Mouse (Mus musculus) urinary bladder, postnatal 25 days (tissue): ENCODE results near the gene Abcc4.
A peak's percentile ranks its signal among the peaks of the same experiment; 100 is the strongest.

Experiments used
- DNase-seq: peaks from one replicate; pipeline ENCODE4 v3.0.0; 2022; ENCODE audit warnings: low spot score

Gene Abcc4

DNA sequence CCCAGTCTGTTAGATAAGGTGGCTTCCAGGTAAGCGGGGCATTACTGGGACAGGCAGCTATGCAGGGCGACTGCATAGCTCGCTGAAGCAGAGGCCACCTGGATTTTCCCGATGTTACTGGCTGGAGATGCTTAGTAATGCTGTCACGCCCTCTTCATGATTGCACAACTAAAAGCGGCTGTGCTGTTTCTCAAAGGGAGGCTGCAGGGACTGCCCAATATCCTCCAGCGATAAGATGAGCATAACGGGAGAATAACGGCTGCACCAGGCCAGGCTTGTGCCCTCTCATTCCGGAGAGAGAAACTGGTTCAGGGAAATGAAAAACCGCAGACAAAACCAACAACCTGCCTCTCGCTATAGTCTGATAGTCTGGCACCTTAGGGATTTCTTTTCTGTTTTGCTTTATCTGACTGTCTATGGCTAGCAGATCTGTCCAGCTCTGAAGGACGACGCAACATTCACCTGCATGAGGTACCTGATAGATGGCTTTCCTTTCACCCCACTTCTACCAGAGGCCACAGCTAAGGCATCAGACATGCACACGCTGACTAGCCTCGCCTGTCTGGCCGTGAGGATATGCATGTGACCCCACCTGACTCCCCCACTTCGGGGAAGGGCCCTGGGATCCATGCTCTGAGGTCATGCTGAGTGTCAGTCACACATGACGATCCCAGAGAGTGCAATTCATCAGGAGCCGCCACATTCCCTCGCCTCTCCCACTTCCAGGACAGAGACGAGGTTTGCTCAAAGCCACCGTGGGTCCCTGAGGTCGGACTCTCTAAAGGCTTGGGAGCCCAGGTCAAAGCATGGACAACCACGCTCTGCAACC lies 67.4 kb downstream of the Abcc4 start:
- no peak for DNase-seq

DNA sequence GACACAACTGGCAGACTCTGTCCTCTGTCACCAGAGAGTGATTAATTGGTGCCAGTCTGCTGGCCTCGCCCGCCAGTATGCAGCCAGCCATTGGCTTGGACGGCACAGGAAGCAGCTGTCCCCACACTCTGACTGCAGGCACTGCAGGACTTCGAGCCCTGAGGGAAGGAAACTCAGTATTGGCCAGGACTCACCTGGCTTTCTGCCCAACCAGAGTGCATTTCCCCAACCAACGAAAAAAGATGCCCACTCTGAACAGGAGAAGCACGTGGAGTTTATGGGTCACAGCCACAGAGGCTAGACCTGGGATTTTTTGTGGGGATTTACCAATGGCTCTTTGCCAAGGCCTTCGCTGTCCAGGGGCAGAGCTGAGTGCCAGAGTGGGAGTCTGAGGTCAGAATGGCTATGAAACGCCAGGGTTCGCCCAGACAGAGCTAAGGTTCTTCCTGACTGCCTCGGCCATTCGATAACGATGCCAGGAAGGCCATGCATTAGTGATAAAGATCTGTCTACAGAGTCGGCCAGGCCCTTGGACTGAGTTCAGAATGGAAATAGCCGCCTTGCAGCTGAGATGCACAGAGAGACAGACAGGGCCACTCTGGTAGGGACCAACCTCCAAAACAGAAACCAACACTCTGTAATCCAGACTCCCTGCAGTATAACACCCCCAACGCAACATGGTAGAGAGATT lies 70.4 kb downstream of the Abcc4 start:
- DNase-seq = no peak

DNA sequence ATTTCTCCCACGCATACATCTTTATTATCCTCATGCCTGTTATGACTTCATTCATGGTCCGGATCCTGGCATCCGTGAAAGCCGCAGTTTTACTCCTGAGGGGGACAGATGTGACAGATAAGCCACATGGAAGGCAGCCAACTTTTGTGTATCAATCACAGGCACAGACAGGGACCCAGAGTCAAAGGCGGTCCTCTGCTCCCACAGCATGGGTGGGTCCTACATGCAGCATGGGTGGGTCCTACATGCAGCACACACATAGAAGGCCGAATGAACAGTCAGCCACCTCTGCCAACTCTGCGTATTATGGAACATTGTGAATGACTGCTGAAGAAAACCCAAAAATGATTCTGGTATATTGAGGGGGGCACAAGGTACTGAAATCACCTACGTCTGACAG lies 76.4 kb downstream of the Abcc4 start:
- no peak for DNase-seq

DNA sequence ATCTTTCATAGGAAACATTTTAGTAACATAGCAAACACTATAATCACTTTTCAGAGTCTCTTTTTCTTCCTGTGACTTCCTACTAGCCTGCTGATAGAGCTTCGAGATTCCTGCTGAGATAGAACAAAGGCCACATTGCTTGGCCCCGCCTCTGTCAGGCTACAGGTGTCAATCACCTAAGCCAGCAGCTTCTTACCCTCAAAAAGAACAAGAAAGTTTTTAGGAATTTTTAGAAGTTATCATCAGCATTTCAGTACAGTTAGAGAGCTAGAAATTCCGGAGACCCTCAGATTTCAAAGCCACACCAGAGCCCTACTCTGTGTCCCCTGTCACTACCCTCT lies 84.6 kb downstream of the Abcc4 start:
- no peak for DNase-seq

DNA sequence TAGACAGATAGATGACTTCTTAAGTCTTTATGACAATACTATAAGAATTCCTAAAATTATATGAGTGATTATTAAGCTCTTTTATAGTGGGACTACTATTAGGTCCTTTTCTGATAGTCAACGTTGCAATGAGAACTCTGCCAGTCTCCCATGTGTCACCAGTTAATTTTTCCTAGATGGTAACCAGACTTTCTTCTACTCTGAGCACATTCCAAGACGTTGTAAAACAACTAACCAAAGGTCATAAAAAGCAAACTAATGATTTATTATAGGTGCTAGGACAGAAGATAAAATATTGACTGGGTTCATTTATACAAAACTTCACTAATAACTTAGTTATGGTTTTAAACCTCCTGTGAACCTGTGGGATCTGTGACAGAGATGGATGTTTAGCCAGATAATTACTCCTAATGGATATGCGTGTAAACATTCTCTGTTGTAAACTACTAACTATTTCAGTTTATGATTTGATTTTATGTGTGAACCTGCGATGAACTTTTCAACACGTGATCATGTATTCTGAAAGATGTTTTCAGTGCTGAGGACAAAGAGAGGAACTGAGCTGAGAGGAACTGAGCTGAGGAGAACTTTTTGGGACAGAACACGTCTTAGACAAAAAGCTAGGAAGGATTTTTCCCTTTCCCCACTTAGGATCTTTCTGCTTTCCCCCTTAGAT lies 85.1 kb downstream of the Abcc4 start:
- DNase-seq = no peak

DNA sequence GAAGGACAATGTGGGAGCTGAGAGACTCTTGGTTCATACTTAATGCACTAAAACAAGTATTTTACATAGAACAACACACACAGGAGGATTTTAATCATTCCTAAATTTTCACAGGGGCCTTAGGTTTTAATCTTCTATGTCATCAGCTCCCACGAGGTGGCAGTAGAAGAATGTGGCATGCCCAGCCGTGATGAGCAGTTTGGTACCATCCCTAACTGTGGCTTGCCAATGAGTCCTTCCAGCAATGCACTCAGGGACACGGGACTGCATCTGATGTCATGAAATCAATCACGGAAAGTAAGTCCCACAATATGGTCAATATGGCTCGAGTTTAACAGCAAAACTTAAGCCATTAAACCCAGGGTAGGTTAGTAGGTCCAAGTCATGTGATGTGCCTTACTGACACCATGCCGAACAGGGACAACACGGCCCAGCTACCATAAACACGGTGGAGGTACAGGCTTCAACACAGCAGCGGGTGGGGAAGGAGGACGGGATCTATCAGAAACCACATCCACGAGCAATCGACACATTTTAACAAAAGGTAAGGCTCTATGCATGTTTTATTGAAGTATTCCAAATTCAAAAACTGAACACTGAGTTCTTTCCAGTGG lies 89.2 kb downstream of the Abcc4 start:
- peak; percentile 33 for DNase-seq

DNA sequence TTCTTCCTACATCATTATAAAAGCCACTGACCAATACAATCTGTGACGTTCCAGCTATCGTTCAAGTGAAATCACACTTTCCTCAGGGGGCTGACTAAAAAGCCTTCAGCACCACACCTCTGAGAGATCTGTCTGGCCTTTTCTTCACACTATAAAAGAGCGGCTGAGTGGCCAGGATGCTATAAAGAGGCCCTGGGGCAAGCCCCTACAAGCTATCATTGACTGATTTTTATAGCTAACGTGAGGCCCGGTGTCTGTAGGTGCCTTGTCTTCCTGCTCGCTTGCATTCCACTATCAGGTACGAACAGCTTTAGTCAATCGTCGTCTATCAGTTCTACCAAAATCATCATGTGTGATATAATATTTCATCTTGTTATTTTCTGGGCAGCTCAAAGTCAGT lies 92.3 kb downstream of the Abcc4 start:
- no peak for DNase-seq

DNA sequence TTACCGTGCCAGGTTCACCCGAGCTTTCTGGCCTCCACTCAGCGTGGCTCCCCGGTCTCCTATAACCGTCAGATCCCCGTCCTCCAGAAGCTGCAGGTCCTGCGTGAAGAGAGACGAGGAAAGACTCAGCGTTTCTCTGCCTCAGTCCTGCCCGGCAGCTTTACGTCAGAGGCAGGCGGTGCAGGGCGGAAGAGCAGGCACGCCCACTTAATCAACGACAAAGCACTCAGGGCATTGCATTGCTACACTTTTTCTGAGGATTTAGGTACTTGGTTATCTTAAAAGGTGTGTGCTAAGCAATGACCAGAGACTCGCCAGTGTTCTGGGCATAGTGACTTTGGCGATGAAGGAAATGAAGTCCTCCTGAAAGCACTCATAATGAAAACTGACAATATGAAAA lies 94.3 kb downstream of the Abcc4 start:
- no peak for DNase-seq

DNA sequence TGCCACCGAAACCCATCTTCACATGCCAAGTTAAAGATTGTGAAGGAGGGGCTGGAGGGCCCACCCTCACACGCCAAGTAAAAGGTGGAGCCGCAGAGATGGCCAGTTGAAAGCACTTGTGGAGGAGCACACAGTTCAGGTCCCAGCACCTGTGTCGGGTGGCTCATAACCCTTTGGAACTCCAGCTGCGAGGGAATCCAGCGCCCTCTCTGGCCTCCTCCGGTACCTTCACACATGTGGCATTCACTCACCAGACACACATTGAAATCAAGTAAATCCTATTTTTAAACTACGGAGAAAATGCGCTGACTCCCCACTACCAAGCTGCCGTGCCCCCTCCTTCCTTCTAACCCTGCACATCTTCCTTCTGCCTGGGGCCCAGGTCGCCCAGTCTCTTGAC lies 95.2 kb downstream of the Abcc4 start:
- DNase-seq = no peak

DNA sequence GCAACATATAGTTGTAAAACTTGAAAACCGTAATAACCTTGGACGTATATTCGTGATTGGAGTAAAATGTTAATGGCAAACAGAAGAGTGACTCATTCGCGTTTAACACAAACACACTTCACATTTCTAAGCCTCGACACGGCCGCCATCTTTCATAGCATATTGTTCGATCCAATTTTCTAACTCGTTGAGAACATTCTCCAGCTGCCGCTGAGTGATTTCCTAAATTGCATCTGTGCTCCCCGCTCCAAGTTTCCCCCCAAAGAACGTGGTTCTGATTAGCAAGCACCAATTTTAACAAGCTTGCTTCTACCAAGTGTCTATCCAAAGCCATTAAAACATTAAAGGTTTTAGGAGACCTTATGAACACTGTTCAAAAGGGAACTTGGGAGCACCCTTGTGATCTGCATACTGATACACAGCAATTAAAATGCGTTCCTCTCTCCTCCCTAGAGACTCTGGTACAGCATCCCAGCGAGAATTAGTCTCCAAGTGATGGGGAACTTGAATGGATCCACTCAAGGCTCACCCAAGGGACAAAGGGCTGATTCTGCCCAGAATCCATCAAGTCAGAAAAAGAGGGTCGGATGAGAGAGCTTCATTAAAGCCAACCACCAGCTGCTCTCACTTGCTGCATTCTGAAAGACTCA lies 97.1 kb downstream of the Abcc4 start:
- DNase-seq = no peak

DNA sequence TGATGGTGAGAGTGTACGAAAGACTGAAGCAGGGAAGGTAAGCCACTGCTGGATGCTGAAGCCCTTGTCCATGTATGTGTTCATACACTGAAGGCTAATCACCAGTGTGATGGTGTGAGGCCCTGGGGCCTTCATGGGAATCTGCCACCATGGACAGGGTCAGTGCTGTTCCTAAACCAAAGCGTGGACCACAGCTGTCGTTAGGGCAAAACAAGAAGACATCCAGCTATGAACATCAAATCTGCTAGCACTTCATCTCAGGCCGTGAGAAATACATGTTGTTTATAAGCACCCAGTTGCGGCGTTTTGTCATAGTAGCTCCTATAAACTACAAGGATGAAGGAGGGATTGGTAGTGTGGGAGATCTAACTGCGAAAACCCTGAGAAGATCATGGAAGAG lies 97.7 kb downstream of the Abcc4 start:
- DNase-seq = no peak

DNA sequence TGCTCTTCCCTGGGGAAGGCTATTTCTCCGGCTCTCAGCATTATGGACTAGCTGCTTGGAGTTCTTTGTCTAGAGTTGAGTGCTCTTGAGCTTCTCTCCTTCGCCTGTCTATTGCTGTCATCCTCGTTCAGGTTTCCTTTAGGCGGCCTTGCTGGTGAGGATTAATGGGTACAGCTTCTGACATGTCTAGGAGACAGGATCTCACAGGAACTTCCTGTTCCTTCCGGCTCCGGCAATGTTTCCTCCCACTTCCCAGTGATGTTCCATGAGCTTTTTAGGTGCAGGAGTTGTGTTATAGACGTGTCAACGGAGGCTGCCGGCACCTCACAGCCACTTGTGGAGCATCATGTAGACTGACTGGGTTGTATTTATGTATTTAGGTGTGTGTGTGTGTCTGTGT lies 99.5 kb downstream of the Abcc4 start:
- no peak for DNase-seq

DNA sequence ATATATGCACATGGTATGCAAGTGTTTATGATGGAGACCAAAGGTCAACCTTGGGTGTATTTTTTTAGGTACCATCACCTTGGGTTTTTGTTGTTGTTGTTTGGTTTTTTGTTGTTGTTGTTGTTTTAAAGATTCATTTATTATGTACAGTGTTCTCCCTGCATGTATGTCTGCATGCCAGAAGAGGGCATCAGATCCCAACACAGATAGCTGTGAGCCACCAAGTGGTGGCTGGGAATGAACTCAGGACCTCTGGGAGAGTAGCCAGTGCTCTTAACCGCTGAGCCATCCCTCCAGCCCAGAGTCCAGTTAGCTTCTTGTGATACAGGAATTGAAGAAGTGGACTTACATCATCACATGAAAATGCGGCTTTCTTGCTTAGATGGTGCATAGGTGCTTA lies 101.1 kb downstream of the Abcc4 start:
- no peak for DNase-seq

DNA sequence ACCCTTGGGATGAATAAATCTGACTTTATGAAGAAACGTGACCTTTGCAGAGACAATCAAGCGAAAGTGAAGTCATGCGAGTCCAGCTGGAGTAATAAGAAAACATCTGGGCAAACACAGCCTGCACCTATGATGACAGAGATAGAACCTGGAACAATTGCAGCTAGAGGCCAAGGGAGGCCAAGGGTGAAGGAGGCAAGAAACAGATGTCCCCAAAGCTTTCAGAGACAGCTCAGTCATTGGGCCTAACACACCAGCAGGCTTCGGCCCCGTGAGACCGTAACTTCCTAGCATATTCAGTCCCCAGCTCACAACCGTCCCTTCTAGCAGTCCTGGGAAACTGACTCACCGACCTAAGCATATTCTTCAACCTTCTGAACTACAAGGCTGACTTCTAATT lies 104.0 kb downstream of the Abcc4 start:
- no peak for DNase-seq

DNA sequence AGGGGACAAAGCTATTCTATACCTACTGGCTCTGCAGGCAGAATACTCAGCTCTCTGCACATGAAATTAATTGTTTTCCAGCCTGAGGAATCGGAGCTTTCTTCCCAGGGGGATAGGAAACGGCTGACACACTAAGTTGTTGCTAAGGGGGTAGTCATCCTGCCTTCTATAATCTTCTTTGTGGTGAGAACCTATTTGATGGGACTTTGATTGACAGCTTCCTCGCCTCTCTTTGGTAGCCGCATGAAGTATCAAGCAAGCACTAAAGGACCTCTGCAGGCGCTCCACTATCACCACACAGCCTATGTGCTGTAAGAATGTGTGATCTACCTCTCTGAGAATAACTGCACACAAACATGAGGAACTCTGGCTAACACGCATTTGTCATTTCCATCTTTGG lies 105.3 kb downstream of the Abcc4 start:
- no peak for DNase-seq

DNA sequence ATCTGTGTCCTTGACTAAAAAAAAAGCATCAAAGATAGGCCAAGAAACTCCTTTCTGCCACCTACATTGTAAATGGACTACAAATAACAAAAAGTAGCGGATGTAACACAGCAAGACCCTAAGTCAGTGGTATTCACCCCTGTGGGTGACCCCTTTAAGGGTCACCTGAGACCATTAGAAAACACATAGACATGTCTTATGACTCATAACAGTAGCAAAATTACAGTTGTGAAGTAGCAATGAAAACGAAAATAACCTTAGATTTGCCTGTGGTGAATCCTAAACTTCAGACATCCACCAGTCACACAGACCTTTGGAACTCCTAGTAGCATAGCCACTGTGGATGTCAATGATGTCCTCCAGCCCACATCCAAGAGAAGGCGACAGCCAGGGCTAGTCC lies 107.3 kb downstream of the Abcc4 start:
- DNase-seq = no peak

DNA sequence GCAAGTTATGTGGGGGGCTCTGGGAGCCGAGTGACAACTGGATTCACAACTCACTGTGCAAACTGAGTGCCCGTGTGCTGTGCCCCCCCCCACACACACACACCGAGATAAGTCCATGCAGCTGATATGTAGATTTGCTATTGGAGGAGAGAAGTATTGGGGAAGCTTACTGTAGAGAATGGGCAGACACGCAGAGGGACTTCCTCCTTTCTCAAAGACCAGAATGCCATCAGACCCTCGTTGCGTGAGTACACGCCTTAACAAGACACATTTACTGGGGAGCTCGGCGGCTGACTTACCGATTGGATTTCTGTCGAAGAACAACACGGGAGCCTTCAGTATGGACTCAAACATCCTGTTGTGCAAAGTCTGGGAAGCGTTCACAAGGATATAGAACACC lies 111.6 kb downstream of the Abcc4 start:
- DNase-seq = no peak

DNA sequence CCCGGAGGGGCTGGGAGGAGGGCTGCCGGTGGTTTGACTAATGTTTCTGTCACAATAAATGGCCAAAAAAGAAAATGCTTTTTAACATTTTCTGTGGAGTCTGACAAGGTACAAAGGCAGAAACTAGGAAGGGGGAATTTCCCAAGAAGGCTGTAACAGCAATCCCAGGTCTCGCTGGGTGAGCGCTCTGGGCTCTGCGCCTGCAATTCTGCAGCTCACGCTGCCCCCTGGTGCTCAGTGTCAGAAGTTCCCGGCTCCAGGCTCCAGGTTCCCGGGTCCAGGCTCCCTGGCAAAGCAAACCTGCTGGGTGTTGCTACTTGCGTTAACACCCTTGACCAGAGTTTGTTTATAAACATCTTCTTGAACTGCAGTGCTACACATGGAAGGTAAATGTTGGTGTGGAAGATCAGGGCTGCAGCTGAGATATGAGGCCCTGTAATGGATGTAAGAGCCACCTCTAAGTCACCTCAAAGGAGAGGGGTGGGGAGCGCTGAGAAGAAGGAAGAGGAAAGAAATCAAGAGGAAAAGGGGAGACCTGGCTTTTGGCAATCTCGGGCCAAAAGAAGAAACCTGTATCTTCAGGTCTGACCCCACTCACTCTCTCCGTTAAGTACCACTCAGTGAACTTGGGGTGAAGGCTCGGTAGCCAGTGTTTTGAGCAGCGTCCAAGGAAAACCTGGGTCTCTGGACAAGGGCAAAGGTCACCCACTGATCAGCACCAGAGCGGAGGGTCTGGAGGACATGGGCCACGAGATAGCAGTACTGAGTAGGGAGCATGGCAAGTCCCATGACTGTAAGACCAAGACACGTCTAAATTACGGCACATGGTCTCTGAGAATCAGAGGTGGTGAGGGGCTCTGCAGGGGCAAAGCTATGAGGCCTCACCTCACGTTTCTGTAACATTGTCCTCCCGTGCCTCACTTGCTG lies 114.3 kb downstream of the Abcc4 start:
- DNase-seq = peak; percentile 76

DNA sequence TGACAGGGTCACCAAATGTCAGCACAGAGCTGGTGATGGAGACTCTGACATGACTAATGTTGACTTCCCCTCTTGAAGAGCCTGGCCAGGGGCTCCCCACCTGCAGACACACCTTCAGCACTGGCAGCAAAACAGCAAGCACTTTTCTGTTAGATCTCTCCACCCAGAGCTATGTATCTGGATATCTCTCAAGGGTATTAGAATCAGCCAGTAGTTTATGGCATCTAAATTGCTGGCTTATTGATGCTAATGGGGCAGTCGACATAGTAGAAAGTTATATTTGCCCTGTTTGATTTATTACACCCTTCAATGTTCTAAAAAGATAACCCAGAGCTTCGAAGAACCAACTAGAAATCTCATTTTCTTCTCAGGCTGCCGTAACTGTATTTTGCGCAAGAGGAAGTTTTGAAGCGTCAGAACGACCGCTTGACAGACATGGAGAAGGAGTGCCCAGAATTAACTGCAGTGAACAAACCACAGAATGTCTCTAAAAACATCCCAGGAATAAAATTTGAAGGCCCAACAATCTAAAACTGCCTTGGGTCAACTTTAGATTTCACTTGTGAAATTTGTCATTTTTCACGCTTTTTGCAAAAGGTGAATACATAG lies 123.6 kb downstream of the Abcc4 start:
- DNase-seq = no peak

DNA sequence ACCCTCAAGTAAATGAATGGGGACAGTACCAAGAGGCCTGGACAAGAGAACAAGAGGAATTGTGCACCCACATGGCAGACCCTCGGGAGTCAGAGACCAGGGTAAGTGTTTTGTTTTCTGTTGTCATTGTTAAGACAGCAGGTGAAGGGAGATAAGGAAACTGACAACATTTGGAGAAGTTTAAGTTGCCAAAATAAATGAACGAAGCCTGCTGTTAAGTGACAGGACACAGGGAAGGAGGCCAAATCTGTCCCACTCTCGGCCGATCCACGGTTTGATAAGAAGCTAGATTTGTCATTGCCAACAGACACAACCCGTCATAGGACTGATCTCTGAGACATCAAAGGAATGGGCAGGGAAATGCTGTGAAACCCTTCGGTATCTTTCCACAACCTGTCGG lies 124.3 kb downstream of the Abcc4 start:
- DNase-seq = no peak
